Mouse (Mus musculus) kidney, embryonic 16.5 days (tissue): ENCODE measurements around the gene 2310022B05Rik. TPM values are rescaled to one million over a fixed set of nuclear protein-coding genes. Genes with fewer than 3 reads are reported as not detected.
A peak's percentile ranks its signal among the peaks of the same experiment; 100 is the strongest.

ENCODE experiments used
- ATAC-seq: fragments of 200-750 bp; cut with Nextera tagmentation; 2 replicates; pipeline ENCODE4 v1.8.0; 2017; ENCODE audit warnings: moderate TSS enrichment; ENCODE audit not compliant: low FRiP score, low TSS enrichment
- H3K27ac ChIP-seq: fragments of 300-500 bp; sonication (generic); 2 replicates; pipeline ENCODE4 v1.5.1; 2014; ENCODE audit warnings: low read length
- H3K27me3 ChIP-seq: fragments of 300-500 bp; sonication (generic); 2 replicates; pipeline ENCODE4 v1.6.1; 2014; ENCODE audit warnings: low read length, control low read depth, mixed read lengths; ENCODE audit not compliant: insufficient read depth
- H3K36me3 ChIP-seq: fragments of 300-500 bp; sonication (generic); 2 replicates; pipeline ENCODE4 v1.6.1; 2014; ENCODE audit warnings: low read length, control low read depth, mixed read lengths; ENCODE audit not compliant: insufficient read depth
- H3K4me1 ChIP-seq: fragments of 300-500 bp; sonication (generic); 2 replicates; pipeline ENCODE4 v1.6.1; 2014; ENCODE audit warnings: low read length, control low read depth, mixed read lengths; ENCODE audit not compliant: insufficient read depth
- H3K4me2 ChIP-seq: fragments of 300-500 bp; sonication (generic); replicated peaks from 2 replicates; pipeline ENCODE4 v1.6.1; 2014; ENCODE audit warnings: low read depth, low read length
- H3K4me3 ChIP-seq: fragments of 300-500 bp; sonication (generic); 2 replicates; pipeline ENCODE4 v1.5.1; 2014; ENCODE audit warnings: mild to moderate bottlenecking, low read length
- H3K9ac ChIP-seq: fragments of 300-500 bp; sonication (generic); replicated peaks from 2 replicates; pipeline ENCODE4 v1.6.1; 2014; ENCODE audit warnings: low read length
- H3K9me3 ChIP-seq: fragments of 300-500 bp; sonication (generic); 2 replicates; pipeline ENCODE4 v1.6.1; 2016; ENCODE audit warnings: low read length, control low read depth
- WGBS: fragments of 180-500 bp; shearing (Covaris S2); extraction: QIAGEN DNeasy Blood & Tissue Kit; methylation state at CpG from one replicate; pipeline ENCODE4 v1.1.7; 2014; 5-methylcytosine and 5-hydroxymethylcytosine counted together
- polyA plus RNA-seq: library from polyadenylated mRNA; unstranded; fragments of >200 nt; fragmentation: Nextera tagmentation; extraction: Ambion mirVana; gene quantifications from 2 replicates; pipeline ENCODE4 v1.2.1, GENCODE M21; 2015

The 2310022B05Rik gene
- polyA plus RNA-seq, 1 experiment from 2014 or later, result 28.0 TPM

DNA sequence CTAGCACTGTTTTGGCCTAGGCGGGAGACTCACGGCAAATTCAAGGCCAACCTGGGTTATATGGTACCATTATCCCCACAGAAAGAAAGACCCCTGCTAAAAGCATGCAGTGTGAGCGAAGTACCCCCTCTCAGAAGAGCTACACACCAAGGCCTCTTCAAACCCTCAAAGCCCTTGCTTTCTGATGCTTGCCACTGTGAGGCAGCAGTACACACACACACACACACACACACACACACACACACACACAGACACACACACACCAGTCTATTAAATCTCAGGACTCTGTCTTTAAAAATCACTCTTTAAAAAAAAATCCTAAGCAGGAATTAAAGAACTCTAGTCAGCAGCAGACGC, 683 bp upstream of the 2310022B05Rik start:
- H3K9ac ChIP-seq, result peak overlapping the region; percentile 93
- peak overlapping the region; percentile 90 for H3K27ac ChIP-seq
- no peaks in the 10 kb centered on the region for H3K9me3 ChIP-seq
- peak overlapping the region; percentile 70 for H3K4me2 ChIP-seq
- WGBS, result 37% methylated on average over 4 of the region's 4 CpGs
- H3K36me3 ChIP-seq, result no peaks in the 10 kb centered on the region
- no peaks in the 10 kb centered on the region for H3K27me3 ChIP-seq
- no peak for ATAC-seq
- peak overlapping the region; percentile 93 for H3K4me3 ChIP-seq
- H3K4me1 ChIP-seq, result peaks cover 38% of the 10 kb centered on the region

DNA sequence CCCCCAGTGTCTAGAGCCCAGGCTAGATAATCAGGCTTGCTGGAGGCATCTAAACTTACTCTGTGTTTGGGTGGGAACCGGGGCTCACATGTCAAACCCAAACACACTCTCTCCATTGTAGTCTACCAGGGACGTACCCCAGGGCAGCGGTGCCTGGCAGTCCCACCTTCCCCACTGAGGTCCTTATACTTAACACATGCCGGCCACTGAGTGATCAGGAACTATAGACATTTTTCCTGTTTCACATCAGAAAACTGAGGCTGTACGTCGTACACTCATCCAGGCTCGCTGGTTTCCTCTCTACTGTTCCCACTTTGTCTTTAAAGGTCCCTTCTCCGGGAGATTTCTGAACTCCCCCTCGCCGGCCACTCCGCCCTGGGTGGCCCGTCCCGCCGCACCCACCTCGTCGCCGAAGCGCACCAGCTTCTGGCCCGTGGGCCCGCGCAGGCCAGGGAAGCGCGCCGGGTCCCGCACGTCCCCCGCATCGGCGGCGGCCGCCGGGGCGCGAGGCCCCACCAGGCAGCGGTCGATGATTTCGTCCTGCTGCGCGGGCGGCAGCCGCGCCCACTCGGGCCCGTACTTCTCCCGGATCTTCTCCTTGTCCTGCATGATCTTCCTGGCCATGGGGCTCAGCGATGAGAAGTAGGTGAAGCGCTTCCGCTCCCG, 590 bp downstream of the 2310022B05Rik start:
- under 1% methylated on average over 48 of the region's 49 CpGs for WGBS
- H3K9ac ChIP-seq, result peak overlapping the region; percentile 93
- no peaks in the 10 kb centered on the region for H3K9me3 ChIP-seq
- peak overlapping the region; percentile 93 for H3K4me3 ChIP-seq
- H3K4me1 ChIP-seq, result peaks cover 49% of the 10 kb centered on the region
- peak overlapping the region; percentile 70 for H3K4me2 ChIP-seq
- H3K27ac ChIP-seq, result peak overlapping the region; percentile 90
- peak; percentile 58 for ATAC-seq
- H3K36me3 ChIP-seq, result no peaks in the 10 kb centered on the region
- H3K27me3 ChIP-seq, result no peaks in the 10 kb centered on the region

DNA sequence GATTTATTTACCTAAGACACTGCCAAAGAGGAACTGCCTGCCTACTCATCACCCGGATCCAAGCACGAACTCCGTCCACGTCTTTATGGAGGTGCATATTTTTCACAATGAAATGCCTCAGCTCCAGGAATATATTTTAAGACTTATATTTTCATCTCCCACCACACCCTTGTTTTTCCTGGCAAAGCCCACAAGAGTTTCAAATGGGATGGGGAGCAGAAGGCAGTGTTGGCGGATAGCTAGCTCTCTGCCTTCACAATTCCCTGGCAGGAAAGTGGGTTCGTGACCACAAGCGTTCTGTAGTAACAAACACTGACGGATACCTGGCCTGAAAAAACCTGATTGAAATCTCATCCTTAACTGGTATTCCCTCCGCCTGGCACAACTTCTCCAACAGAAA, 1.4 kb downstream of the 2310022B05Rik start:
- Histone ChIP-seq H3K27me3 (no peaks in the 10 kb centered on the region), H3K4me3 (peak overlapping the region; percentile 93), H3K27ac (peak overlapping the region; percentile 90; the same call in 1 of the 2 replicates), H3K4me2 (peak overlapping the region; percentile 70), H3K4me1 (peaks cover 49% of the 10 kb centered on the region), H3K9me3 (no peaks in the 10 kb centered on the region), H3K9ac (peak overlapping the region; percentile 93), H3K36me3 (no peaks in the 10 kb centered on the region)
- no peak for ATAC-seq
- WGBS, result 20% methylated on average over 9 of the region's 9 CpGs

DNA sequence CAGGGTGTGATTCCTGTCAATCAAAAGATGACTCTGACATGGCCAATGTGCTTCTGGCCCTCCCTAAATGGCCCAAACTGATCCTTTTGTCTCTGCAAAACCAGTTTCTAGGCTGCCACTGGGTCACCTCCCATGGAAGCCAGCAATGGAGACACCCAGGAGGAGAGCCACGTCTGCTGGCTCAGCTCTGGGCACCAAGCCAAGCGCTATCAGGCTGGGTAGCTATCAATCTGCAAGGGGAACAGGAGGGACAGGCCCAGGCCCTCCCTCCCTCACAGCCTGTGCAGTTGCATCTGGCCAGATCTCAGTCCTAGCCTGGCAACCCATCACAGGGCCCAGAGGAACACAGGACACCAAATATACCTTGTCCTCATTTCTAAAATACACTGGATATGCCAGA, 4.8 kb downstream of the 2310022B05Rik start:
- Histone ChIP-seq H3K4me1 (peaks cover 70% of the 10 kb centered on the region), H3K4me3 (no peak overlapping the region), H3K9ac (no peak overlapping the region), H3K9me3 (no peaks in the 10 kb centered on the region), H3K4me2 (no peak overlapping the region), H3K36me3 (peaks cover 6% of the 10 kb centered on the region), H3K27ac (no peak overlapping the region), H3K27me3 (no peaks in the 10 kb centered on the region)
- WGBS, result 32% methylated on average over 2 of the region's 2 CpGs
- ATAC-seq, result no peak

DNA sequence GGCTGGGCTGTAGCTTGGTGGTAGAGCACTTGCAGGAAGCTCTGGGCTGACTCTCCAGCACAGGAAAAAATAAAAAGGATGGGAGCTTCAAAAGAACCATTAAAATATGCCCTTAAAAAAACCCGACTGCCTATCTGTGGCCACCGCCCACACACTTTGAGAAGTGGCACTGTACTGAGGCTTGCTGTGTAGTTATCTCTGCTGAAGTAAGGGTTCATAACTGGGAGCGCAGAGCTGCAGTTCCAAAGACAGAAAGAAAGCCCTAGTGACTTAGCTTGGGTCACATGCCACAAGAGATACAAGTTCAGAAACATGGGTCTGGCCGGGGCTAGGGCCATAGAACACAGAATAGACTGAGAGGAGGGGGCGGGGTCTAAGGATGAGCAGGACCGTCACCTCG, 5.2 kb downstream of the 2310022B05Rik start:
- no peak for ATAC-seq
- no peak overlapping the region for H3K4me2 ChIP-seq
- H3K4me1 ChIP-seq, result peaks cover 74% of the 10 kb centered on the region
- WGBS, result 82% methylated on average over 7 of the region's 7 CpGs
- no peak overlapping the region for H3K4me3 ChIP-seq
- no peaks in the 10 kb centered on the region for H3K27me3 ChIP-seq
- no peaks in the 10 kb centered on the region for H3K9me3 ChIP-seq
- no peak overlapping the region for H3K9ac ChIP-seq
- H3K36me3 ChIP-seq, result peaks cover 6% of the 10 kb centered on the region
- H3K27ac ChIP-seq, result no peak overlapping the region

DNA sequence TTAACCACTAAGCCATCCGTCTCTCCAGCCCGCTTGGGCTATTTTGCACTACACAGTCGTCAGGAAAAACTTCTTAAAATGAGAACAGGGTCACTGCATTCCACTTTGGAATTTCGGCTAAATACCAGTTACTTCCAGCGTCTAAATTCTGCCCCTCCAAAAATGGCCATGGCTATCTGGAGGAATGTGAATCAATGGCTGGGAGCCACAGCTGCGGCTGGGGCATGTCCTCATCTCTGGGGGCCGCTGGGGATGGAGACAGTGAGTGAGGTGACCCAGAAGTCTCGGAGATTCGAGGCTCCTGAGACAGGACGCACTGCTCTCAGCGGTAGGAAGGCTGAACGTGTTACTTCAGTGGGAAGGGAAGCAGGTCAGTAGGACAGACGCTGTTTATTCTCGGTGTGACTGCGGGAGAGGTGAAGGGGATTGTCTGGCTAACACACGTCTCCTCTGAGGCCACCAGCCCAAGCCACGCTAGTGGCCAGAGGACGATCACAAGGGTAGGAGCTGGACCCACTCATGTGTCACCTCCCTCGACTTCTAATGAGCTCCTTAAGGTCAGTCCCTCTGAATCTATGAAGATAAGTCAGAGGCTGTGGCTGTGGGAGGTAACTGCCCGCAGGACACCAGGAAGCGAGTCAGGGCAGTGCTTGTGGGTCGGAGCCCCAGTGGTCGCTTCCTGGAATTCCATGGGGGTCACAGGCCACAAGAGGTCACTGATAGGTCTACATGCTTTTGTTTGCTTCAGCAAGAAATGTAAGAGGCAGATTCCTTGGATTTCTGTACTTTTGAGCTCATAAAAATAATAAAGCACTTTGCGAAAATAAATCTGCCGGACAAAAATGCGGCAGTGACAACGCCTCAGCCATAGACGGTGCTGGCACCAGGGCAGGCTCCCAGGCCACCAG, 9.3 kb downstream of the 2310022B05Rik start:
- H3K9ac ChIP-seq, result peak overlapping the region; percentile 48; the same call in 1 of the 2 replicates
- 38% methylated on average over 28 of the region's 28 CpGs for WGBS
- peaks cover 58% of the 10 kb centered on the region for H3K4me1 ChIP-seq
- H3K27ac ChIP-seq, result peak overlapping the region; percentile 77
- no peak overlapping the region; the same call in 1 of the 2 replicates for H3K4me2 ChIP-seq
- no peaks in the 10 kb centered on the region for H3K27me3 ChIP-seq
- peaks cover 18% of the 10 kb centered on the region for H3K36me3 ChIP-seq
- ATAC-seq, result peak; percentile 41; the same call in 1 of the 2 replicates
- 0 out of 2 replicates have a peak overlapping the region, but pooled peaks have one; percentile 2 for H3K4me3 ChIP-seq
- no peaks in the 10 kb centered on the region for H3K9me3 ChIP-seq

DNA sequence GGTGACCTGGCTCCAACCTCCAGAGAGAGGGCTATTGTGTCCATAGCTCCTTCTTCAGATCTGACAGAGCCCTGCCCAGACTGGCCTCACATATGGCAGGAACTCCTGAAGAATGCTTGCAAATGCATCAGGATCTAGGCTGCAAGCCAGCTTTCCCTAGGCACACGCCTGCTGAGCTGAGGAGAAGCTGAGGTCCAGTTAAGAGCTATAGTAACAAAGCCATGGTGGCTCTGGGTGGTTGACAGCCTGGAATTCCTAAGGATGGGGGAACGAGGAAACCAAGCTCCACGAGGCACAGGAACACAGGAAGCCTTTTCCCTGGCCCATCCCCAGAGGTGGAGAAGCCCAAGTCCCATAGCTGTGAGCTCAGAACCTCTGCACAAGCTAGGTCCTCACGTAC, 10.6 kb downstream of the 2310022B05Rik start:
- Histone ChIP-seq H3K4me2 (no peak overlapping the region), H3K4me1 (peaks cover 52% of the 10 kb centered on the region), H3K9me3 (no peaks in the 10 kb centered on the region), H3K9ac (no peak overlapping the region), H3K27ac (peak overlapping the region; percentile 77), H3K27me3 (no peaks in the 10 kb centered on the region), H3K4me3 (no peak overlapping the region), H3K36me3 (peaks cover 18% of the 10 kb centered on the region)
- WGBS, result 23% methylated on average over 4 of the region's 4 CpGs
- peak; percentile 76 for ATAC-seq

DNA sequence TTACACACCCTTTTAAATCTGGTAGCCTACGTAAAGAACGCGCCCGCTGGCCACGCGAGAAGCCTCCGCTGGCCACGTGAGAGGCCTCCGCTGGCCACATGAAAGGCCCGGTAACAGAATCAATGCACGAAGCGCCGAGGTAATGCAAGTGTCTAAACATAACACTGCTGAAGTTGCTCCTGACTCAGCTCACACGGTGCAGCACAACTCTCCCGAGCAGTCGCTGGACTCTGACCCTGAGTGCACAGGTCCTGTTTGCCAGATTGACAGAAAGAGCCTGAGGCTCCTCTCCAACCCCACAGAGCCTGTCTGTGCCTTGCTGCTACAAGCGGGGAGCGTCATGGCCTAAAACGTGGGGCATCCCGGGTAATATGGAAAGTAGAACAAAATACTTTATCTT, 11.4 kb downstream of the 2310022B05Rik start:
- 86% methylated on average over 20 of the region's 20 CpGs for WGBS
- Histone ChIP-seq H3K4me3 (no peak overlapping the region), H3K9me3 (no peaks in the 10 kb centered on the region), H3K9ac (no peak overlapping the region), H3K36me3 (peaks cover 18% of the 10 kb centered on the region), H3K4me2 (no peak overlapping the region), H3K27ac (peak overlapping the region; percentile 19; the same call in 1 of the 2 replicates), H3K4me1 (peaks cover 52% of the 10 kb centered on the region), H3K27me3 (no peaks in the 10 kb centered on the region)
- ATAC-seq, result no peak

DNA sequence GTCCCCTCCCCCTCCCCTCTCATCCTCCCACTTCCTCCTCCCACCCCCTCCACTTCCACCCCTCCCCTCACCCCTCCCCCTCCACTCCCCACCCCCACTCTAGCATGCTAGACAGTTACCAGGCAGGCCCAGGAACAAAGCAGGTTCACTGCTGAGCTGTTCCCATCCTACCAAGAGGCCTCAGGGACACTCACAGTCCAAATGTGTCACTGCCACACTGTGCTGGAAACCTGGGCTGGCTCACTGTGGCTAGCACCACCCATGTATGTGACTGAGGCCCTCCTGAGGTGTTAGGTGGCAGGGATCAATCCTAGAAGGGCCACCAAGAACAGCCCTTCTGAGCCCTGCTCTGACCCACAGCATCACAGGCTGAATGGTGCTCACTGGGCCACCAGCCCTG, 14.9 kb downstream of the 2310022B05Rik start:
- ATAC-seq, result no peak
- peaks cover 46% of the 10 kb centered on the region for H3K4me1 ChIP-seq
- H3K9me3 ChIP-seq, result no peaks in the 10 kb centered on the region

More for the DNA sequence above, 14.9 kb downstream of the 2310022B05Rik start:
- Histone ChIP-seq H3K27me3 (no peaks in the 10 kb centered on the region), H3K4me3 (no peak overlapping the region), H3K9ac (no peak overlapping the region), H3K4me2 (no peak overlapping the region), H3K27ac (no peak overlapping the region), H3K36me3 (peaks cover 13% of the 10 kb centered on the region; the same call in 1 of the 2 replicates)
